Comparison of ENCODE assay signal across 8 mouse cellular contexts in genomic region chr1:183349840-183350239, GRCm38 (mm10). TPM values are rescaled to one million over a fixed set of nuclear protein-coding genes. Genes with fewer than 3 reads are reported as not detected.
DNase-seq lines count a peak whose midpoint lies in the region; ATAC-seq and TF ChIP-seq lines count a peak whose summit lies in the region.

No protein-coding gene starts in this region.

- 21% methylated on average over 6 of the region's 6 CpGs for WGBS in forebrain, postnatal 0 days
- WGBS in forebrain, embryonic 10.5 days = 40% methylated on average over 6 of the region's 6 CpGs
- 34% methylated on average over 6 of the region's 6 CpGs for WGBS in limb, embryonic 14.5 days

- no peak for TF ChIP-seq POLR2A in limb, embryonic 14.5 days (IDR thresholded peaks at IDR 0.05; ENCODE audit: borderline replicate concordance, extremely low read depth, insufficient read depth, insufficient read length)

- H3K4me3 ChIP-seq in forebrain, postnatal 0 days (ENCODE audit: low read depth, low read length) = no peak overlapping the region
- no peak overlapping the region for H3K4me3 ChIP-seq in forebrain, embryonic 10.5 days
- H3K4me3 ChIP-seq in limb, embryonic 14.5 days (replicated peaks; ENCODE audit: low read length) = no peak overlapping the region

- H3K9me3 ChIP-seq in forebrain, postnatal 0 days (ENCODE audit: low read length) = no peaks in the 10 kb centered on the region
- no peaks in the 10 kb centered on the region for H3K9me3 ChIP-seq in forebrain, embryonic 10.5 days
- no peaks in the 10 kb centered on the region for H3K9me3 ChIP-seq in limb, embryonic 14.5 days (ENCODE audit: control insufficient read depth, low read length)

- no peak for ATAC-seq in forebrain, postnatal 0 days
- ATAC-seq in limb, embryonic 14.5 days (ENCODE audit: low FRiP score, low read depth) = no peak

- H3K36me3 ChIP-seq in forebrain, postnatal 0 days (ENCODE audit: insufficient read depth) = peaks cover 47% of the 10 kb centered on the region
- peaks cover 78% of the 10 kb centered on the region for H3K36me3 ChIP-seq in forebrain, embryonic 10.5 days (replicated peaks)
- peaks cover 67% of the 10 kb centered on the region for H3K36me3 ChIP-seq in limb, embryonic 14.5 days (ENCODE audit: control insufficient read depth, insufficient read depth, low read length)

- no peak overlapping the region for H3K9ac ChIP-seq in forebrain, postnatal 0 days
- H3K9ac ChIP-seq in limb, embryonic 14.5 days (ENCODE audit: low read depth, low read length, severe bottlenecking) = no peak overlapping the region

- no peak overlapping the region for H3K4me2 ChIP-seq in forebrain, postnatal 0 days (ENCODE audit: low read depth)
- no peak overlapping the region for H3K4me2 ChIP-seq in limb, embryonic 14.5 days (replicated peaks; ENCODE audit: low read depth, low read length, severe bottlenecking)

- H3K4me1 ChIP-seq in forebrain, postnatal 0 days (ENCODE audit: insufficient read depth) = peaks cover 10% of the 10 kb centered on the region
- H3K4me1 ChIP-seq in forebrain, embryonic 10.5 days = peaks cover 13% of the 10 kb centered on the region
- H3K4me1 ChIP-seq in limb, embryonic 14.5 days (ENCODE audit: control insufficient read depth, insufficient read depth, low read length) = peaks cover 6% of the 10 kb centered on the region

- H3K27ac ChIP-seq in forebrain, postnatal 0 days (ENCODE audit: low read depth, low read length) = no peak overlapping the region
- H3K27ac ChIP-seq in forebrain, embryonic 10.5 days = no peak overlapping the region
- H3K27ac ChIP-seq in limb, embryonic 14.5 days (replicated peaks; ENCODE audit: low read depth, low read length) = no peak overlapping the region

- peak; percentile 74 for TF ChIP-seq CTCF in forebrain, postnatal 0 days (IDR thresholded peaks at IDR 0.05; ENCODE audit: low read depth)

- DNase-seq in forebrain, postnatal 0 days = peak; percentile 81
- DNase-seq in forebrain, embryonic 10.5 days (ENCODE audit: extremely low spot score, low spot score) = no peak
- DNase-seq in testis, postnatal 10 days (ENCODE audit: low spot score) = peak; percentile 66
- no peak for DNase-seq in testis, postnatal 14 days (ENCODE audit: low spot score)
- peak; percentile 86 for DNase-seq in cerebellum, adult 9-10 months
- DNase-seq in heart, adult 9 months (ENCODE audit: low spot score in 2 of 2) = peak; percentile 37 to 64
- peak; percentile 85 for DNase-seq in limb, embryonic 14.5 days (ENCODE audit: low spot score)
- peak; percentile 47 to 60 for DNase-seq in right cerebral cortex, postnatal 10 days (ENCODE audit: low spot score in 2 of 2)

- no peaks in the 10 kb centered on the region for H3K27me3 ChIP-seq in forebrain, postnatal 0 days (ENCODE audit: insufficient read depth, low read length)
- no peaks in the 10 kb centered on the region for H3K27me3 ChIP-seq in forebrain, embryonic 10.5 days (ENCODE audit: poor library complexity, severe bottlenecking)
- no peaks in the 10 kb centered on the region for H3K27me3 ChIP-seq in limb, embryonic 14.5 days (ENCODE audit: control insufficient read depth, insufficient read depth, low read length)

RNA-seq across cellular contexts. Expression of gene Mia3, which starts 19.5 kb away (rescaled TPM):
- 124 and 131 TPM in 2 replicates for total RNA-seq in forebrain, postnatal 0 days (2014; rRNA removed)
- 62.8 and 87.3 TPM in 2 replicates for polyA plus RNA-seq in forebrain, postnatal 0 days (2015; fragmentation: Nextera tagmentation; extraction: Ambion mirVana)
- polyA plus RNA-seq in forebrain, embryonic 10.5 days (2016; fragmentation: Nextera tagmentation; extraction: Ambion mirVana) = 90.9 and 97.9 TPM in 2 replicates
- 117 and 139 TPM in 2 replicates for polyA plus RNA-seq in limb, embryonic 14.5 days (2012; rRNA removed)
- 116 and 118 TPM in 2 replicates for polyA plus RNA-seq in limb, embryonic 14.5 days (2014; fragmentation: Nextera tagmentation; extraction: Ambion mirVana)

RNA-seq across cellular contexts. Expression of gene Taf1a, which starts 38.9 kb away (rescaled TPM):
- total RNA-seq in forebrain, postnatal 0 days (2014; rRNA removed) = 17.8 and 19.1 TPM in 2 replicates
- 9.8 and 11.7 TPM in 2 replicates for polyA plus RNA-seq in forebrain, postnatal 0 days (2015; fragmentation: Nextera tagmentation; extraction: Ambion mirVana)
- 22.1 and 24.5 TPM in 2 replicates for polyA plus RNA-seq in forebrain, embryonic 10.5 days (2016; fragmentation: Nextera tagmentation; extraction: Ambion mirVana)
- polyA plus RNA-seq in limb, embryonic 14.5 days (2012; rRNA removed) = 32.5 and 41.3 TPM in 2 replicates
- 19.1 and 21.1 TPM in 2 replicates for polyA plus RNA-seq in limb, embryonic 14.5 days (2014; fragmentation: Nextera tagmentation; extraction: Ambion mirVana)

RNA-seq across cellular contexts. Expression of gene Brox, which starts 52.8 kb away (rescaled TPM):
- 137 and 144 TPM in 2 replicates for total RNA-seq in forebrain, postnatal 0 days (2014; rRNA removed)
- polyA plus RNA-seq in forebrain, postnatal 0 days (2015; fragmentation: Nextera tagmentation; extraction: Ambion mirVana) = 79.6 and 94.1 TPM in 2 replicates
- polyA plus RNA-seq in forebrain, embryonic 10.5 days (2016; fragmentation: Nextera tagmentation; extraction: Ambion mirVana) = 35.5 and 36.4 TPM in 2 replicates
- polyA plus RNA-seq in limb, embryonic 14.5 days (2012; rRNA removed) = 33.5 and 37.8 TPM in 2 replicates
- polyA plus RNA-seq in limb, embryonic 14.5 days (2014; fragmentation: Nextera tagmentation; extraction: Ambion mirVana) = 41.7 and 42.3 TPM in 2 replicates

RNA-seq across cellular contexts. Expression of gene Aida, which starts 53.5 kb away (rescaled TPM):
- 54.7 and 69.1 TPM in 2 replicates for total RNA-seq in forebrain, postnatal 0 days (2014; rRNA removed)
- polyA plus RNA-seq in forebrain, postnatal 0 days (2015; fragmentation: Nextera tagmentation; extraction: Ambion mirVana) = 37.8 and 46.1 TPM in 2 replicates
- polyA plus RNA-seq in forebrain, embryonic 10.5 days (2016; fragmentation: Nextera tagmentation; extraction: Ambion mirVana) = 46.1 and 47.7 TPM in 2 replicates
- polyA plus RNA-seq in limb, embryonic 14.5 days (2012; rRNA removed) = 87.3 and 93.3 TPM in 2 replicates
- polyA plus RNA-seq in limb, embryonic 14.5 days (2014; fragmentation: Nextera tagmentation; extraction: Ambion mirVana) = 31.9 and 34.9 TPM in 2 replicates

Comparison
In these comparisons a context has a peak if more than half of its experiments do, and no peak if none do; other contexts are left out.
1. DNase-seq: peak in forebrain, postnatal 0 days (single experiment), testis, postnatal 10 days (single experiment), cerebellum, adult 9-10 months (single experiment), heart, adult 9 months (2 of 2), limb, embryonic 14.5 days (single experiment) and right cerebral cortex, postnatal 10 days (2 of 2); none in forebrain, embryonic 10.5 days (single experiment) and testis, postnatal 14 days (single experiment).